Mouse (Mus musculus): ENCODE results near the gene Tmcc3.

Tmcc3 gene

DNA sequence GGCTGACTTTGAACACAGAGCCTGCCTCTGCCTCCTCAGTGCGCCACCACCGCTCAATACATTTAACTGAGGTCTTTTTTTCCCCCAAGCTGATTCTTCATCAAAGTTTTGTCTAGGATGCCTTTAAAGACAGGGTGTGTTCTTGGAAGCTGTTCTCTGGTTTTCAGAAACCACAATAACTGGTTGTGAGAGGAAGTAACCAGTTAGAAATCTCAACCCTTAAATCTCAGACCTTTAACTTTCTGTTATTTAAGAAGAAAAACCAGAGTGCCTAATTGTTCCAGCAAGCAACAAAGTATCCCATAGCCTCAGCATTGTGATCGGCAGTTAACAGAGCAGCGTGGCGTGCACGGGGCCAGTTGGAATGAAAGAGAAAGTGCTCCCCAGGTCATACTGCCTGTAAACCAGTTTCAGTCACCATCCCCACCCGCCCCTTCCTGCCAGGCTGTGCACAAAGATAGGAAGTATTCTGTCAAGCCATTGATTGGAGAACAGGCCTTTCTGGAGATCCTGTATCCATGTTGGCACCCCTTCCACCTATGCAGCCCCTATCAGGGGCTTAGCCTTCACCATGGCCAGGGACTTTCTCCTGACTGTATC, 240.3 kb downstream of the Tmcc3 start:
- DNase-seq = no peak

DNA sequence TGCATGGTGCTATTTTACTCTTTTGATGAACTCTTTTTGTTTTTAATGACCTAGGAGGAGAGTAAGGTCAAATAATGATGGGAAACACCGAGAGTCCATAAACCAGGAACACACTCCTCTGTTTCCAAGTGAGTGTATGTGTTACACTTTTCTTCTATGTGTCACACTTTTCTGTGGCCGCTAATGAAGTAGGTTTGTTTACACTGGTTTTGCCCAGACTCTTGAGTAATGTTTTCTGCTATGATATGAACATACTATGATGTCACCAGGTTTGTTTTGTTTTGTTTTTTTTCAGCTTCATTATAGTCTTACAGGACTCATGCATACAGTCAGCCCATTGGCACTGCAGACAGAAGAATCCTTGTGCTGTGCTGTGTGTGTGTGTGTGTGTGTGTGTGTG, 243.6 kb downstream of the Tmcc3 start:
- DNase-seq = no peak

DNA sequence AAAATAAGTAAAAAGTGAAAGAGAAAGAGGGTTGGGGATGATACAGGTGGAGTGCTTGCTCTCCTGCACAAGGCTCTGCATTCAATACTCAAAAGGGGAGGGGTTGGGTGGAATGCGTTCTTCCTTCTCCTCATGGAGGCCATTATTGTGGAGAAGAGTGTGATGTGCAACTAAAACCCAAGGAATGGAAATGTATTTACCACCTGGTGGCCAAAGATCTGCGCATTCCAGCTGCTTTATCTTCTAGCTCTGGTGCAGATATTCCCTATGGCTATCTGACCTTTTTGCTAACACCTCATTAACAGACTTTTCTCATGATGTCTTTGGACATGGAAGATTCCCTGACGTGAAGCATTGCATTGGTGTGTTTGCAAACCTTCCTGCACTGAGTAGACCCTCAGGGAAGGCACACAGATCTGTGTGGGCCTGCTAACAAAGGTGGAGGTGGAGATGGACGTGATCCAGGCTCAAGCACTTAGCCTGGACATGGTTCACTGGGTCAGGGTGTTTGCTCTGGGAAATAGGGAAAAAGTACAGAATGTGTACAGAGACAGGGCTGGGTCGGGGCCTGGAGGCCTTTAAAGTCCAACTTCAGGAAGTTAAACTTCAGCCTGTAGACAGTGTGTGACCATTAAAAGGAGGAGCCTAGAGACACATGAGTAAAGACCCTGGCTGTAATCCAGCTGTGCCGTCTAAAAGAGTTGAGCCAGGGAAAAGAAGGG, 245.8 kb downstream of the Tmcc3 start:
- DNase-seq = no peak

DNA sequence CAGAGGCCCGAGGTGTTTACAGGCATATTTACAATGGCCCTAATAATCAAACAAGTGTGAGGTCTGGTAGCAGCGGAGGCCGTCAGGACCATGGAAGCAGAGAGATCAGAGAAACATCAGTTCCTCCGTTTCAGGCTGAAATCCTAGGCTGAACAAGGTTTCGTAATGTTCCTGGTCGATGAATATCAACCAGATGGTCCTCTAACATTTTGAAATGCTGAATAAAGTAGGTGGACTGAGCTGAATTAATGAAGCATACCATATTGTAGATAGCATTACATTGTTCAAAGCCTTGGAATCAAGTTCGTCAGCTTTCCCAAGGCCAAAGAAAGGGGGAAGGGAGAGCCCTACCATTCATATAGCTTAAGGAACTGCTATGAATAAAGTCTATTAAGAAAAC, 247.1 kb downstream of the Tmcc3 start:
- no peak for DNase-seq

DNA sequence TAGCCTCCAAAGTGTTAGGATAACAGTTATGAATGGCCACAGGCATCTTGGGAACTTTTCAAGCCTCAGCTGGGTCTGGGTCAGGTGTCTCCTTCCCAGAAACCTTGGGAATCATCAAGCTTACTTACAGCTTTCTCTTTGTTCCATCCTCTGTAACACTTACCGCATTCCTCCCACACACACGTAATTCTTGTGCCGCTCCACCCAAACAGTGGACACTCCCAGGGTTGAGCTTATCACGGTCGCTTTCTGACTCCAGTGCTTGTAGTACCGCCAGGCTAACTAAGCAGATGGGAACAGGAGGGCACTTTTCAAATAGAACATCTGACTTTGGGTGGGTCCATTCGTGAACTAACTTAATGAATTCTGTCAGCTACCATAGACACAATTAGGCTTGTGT, 249.6 kb downstream of the Tmcc3 start:
- DNase-seq = no peak

DNA sequence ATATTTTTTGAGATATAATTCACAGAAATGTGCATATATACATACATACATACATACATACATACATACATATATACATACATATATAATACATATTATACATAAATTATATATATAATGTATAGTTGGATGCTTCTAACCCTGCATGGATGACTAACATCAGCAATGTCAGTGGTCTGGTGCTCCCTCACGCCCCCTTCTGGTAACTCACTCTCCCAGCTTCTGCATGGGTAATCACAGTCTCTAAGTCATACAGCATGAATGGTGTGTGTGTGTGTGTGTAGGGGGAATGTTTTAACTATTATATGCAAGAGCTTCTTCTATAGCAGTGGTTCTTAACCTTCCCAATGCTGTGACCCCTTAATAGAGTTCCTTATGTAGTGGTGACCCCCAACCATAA, 250.4 kb downstream of the Tmcc3 start:
- DNase-seq = peak; percentile 67 to 71

DNA sequence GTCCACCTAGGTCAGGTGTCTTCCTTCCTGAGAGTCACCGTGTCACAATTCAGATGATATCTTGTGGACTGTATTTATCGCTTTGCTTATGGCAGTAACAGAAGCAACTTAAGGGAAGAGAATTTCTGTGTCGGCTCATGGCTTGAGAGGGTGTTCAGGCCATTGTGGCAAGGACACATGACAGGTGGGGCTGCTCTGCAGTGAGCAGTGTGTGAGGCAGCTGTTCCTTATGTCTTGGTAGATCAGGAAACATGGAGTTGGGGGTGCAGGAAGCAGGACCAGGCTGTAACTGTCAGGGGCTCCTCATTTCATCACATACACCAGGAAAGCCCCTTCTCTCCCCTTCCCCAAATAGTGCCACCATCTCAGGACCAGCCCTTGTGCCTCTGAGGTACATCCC, 251.2 kb downstream of the Tmcc3 start:
- no peak for DNase-seq

DNA sequence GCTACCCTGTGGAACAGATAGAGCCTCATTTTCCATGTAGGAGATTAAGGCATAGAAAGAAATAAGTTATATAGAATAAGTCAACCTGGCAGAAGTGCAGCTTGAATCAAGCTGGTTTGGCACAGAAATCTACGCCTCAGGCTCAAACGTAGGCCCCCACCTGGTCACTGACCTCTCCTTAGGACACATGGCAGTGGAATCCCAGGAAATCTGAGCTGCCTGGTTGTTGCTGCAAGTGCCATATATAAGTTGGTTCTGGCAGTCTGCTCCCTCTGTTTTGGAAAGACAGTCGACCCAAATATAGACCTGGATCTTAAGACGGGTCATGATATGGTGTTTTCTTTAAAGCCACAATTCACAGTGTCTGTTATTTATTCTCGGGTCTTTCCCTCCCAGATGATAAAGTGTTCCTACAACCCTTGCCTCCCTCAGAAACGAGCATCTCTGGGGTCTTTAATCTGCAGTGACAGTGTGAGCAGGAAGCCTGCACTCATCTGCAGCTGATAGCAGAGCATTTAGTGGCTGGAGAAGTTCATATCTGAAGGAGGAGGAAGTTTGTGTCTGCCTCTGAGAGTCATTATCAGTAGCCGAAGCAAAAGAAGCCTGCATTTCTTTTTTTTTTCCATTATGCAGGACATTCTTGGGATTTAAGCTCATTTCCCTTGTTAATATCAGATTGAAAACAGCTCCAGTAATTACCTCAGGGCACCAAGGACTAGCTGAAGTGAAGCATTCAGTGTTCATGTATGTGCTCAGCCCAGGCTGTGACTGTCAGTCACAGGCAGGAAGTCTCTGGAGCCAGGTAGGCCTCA, 253.9 kb downstream of the Tmcc3 start:
- no peak for DNase-seq

DNA sequence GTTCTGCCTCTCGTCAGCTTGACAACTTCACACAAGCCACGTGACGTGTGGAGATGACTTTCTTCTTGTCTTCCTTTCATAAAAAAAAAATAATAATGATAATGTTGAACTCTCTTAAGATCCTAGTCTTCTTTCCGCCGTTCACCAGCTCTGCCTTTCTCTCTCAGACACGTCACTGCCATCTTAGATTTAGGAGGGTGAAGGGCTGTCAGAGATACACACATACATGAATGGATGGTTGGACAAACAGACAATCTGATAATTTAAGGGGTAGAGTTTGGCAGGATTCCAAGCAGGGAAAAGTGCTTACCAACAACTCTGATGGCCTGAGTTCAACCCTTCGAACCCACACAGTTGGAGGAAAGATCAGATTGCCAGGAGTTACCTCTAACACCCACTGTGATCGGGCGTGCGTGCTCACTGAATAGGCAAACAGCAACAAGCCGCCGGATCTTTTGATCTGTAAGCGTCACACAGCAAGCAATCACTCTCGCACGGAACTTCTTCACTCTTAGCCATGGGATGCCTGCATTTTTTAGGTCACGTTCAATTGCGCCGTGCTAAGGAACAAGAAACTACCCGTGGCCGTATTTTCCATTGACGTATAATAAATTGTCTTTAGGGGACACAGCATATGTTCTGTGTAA, 254.6 kb downstream of the Tmcc3 start:
- peak; percentile 26 to 37 for DNase-seq

DNA sequence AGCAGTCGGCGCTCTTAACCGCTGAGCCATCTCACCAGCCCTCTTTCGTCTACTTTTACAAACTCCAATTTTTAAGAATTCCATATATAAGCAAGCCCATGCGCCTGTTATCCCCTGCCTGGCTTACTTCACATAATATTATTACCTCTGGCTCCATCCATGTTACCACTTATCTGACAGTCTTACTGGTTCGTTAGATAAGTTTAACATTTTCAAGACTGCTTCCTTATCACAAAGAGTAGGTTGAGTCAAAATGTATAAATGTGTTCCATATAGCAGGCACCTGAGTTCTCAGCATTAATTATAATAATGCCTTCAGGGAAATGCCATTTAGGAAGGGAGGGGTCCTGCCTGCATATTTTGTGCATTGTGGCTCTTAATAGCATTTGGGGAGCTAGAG, 255.5 kb downstream of the Tmcc3 start:
- no peak for DNase-seq

DNA sequence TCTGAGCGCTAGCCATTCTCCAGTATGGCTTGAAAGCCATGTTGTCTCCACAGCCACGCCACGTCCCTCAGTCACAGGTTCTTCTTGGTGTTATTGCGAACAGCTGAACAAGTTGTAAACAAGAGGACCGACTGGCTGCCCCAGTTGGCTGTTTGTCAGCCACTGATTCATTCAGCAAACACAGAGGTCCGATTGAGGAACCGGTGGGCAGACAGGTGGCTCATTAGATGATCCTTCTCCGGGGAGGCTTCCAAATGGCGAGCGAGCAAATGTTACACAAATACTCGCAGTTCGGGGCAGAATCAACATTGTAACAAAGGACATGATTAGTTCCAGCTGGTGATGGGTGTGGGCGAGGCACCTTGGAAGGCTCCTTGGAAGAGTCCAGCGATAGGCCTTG, 256.2 kb downstream of the Tmcc3 start:
- DNase-seq = peak; percentile 66

DNA sequence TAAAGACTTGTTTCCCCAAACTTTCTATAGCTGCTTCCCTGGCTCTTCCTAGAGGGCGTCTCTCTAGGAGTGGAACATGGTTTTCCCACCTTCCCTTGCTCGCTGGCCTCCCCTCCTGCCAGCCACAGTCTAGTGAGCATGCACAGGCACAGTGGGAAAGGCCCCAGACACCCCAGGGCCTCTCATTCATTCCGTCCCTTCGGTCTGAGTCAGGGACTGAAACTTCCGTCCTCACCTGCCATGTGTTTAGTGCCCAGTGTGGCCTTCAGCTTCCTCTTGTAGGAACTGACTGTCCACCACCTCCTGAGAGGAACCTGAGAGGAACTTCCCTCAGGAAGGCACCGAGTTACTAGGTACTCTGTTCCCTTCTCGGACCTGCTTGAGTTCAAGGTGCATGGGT, 257.1 kb downstream of the Tmcc3 start:
- DNase-seq = no peak

DNA sequence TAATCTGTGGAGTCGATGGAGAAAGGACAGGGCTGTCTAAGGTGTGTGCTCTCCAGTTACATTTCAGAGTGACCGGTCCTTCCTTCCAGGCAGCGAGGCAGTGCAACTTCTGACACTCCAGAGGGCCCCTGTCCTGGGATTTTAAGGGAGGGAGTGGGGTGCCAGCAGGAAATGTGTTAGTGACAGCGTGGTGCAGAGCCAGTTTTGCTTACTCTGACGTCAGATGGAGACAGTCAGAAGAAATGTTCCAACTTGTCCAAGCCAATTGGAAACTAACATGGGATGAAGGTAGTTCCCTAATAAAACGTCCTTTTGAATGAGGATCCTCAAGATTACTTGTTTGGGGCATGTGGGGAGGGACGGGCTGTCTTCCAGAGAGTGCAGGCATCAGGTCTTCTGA, 258.0 kb downstream of the Tmcc3 start:
- no peak for DNase-seq

DNA sequence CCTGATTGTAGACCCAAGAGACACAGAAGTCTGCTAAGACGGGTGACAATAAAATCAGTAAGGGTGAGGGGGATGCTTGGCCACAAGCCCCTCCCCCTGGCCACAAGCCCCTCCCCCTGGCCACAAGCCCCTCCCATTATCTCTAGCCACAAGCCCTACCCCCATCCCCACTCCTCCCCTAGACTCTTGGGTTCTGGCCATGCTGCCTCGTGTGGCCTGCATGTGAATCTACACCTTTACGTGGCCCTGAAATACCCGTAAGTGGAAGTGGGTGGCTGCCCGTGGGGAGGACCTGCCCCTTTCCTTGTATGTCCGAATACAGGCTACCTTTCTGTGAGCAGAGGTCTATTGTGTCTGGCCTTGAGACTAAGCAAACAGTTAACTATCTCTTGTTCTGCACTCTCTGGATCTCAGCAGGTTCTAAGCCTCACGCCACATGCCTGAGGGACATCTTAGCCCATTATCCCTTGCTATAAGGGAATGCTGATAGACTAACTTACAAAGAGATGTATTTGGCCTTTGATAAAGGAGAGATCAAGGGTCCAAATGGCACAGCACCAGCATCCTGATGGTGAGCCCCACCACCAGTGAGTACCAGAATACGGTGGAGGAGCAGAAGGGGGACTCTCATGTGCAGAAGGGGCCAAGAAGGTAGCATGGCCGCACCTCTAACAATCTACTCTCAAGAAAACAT, 260.3 kb downstream of the Tmcc3 start:
- peak in 1 of 2 experiments; percentile 39 for DNase-seq

DNA sequence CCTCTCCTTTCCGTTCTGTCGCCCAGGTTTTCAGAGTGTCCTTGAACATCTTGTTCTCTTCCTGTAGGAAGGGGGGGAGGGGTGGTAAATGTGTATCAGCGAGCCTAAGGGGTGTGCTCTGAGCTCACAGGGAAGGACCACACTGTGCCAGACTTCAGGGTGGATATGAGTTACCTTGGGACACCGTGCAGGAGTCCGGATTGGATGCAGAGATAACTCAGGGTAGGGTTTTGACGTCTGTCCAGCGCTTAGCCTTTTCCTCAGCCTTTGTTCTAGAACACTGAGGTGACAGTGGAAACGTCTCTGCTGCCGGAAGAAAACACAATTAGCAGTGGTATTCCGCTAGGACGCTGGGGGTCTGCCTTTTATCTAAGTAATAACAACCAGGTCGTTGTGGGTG, 261.0 kb downstream of the Tmcc3 start:
- peak in 1 of 2 experiments; percentile 34 for DNase-seq

DNA sequence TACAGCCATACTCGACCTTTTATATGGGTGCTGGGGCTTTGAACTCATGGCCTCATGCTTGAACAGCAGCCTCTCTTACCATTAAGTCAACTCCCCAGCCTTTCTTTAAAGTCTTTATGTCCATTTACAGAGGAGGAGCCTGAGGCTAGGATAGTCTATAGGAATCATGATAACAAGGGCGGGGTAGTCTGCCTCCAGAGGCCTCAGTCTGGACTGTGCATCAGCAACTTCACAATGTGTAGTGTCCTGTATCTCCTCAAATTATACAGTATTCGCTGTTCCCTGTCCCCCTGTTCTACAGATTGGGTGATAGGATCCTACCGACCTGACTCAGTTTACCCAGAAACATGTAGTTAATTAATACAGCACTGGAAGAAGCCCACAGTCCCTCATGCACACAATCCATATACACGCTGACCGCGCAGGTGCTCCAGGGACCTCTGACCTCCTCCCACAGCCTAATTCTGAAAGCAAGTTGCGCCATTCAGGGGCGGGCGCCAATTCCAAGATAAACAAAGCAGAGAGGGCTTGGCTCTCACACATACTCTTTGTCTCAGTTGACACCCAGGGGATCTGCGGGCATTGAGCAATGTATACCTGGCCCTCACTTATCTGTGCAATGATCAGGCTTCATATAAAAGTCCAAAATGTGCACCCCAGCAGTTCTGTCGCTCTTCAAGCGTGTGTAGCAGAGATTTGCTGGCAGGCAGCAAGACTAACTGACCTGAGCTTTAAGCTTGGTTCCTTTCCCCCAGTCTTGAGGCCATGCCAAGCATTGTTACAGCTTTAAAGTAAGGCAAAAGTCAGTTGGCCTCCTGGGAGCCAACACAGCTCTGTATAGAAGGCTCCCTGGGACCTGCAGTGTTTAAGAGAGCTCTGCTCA, 262.9 kb downstream of the Tmcc3 start:
- no peak for DNase-seq

DNA sequence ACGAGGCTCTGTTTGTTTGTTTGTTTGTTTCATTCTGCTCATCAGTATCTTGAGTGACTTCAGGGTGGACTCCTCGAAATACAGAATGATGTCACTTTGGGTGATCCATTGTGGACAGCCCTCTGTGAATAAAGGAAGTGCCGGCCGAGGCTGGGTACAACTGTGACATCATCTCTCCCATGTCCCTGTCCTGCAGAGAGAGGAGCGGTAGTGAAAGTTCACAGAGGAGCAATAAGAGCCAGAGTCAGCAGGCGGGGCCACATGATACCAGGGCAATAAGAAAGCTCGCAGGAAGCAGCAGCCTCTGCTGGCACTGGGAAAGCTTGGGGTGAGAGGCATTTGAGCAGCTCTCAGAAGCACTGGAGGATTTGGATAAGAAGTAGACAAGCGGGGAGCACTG, 264.2 kb downstream of the Tmcc3 start:
- DNase-seq = no peak

DNA sequence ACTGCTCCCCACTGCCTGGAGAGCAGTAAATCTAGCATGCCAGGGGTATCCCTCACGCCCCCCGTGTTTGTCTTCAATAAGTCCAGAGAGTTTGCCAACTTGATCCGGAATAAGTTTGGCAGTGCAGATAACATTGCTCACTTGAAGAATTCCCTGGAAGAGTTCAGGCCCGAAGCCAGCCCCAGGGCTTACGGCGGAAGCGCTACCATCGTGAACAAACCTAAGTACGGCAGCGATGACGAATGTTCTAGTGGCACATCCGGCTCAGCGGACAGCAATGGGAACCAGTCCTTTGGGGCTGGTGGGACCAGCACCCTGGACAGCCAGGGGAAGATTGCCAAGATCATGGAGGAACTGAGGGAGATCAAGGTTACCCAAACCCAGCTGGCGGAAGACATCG, 267.1 kb downstream of the Tmcc3 start:
- no peak for DNase-seq

DNA sequence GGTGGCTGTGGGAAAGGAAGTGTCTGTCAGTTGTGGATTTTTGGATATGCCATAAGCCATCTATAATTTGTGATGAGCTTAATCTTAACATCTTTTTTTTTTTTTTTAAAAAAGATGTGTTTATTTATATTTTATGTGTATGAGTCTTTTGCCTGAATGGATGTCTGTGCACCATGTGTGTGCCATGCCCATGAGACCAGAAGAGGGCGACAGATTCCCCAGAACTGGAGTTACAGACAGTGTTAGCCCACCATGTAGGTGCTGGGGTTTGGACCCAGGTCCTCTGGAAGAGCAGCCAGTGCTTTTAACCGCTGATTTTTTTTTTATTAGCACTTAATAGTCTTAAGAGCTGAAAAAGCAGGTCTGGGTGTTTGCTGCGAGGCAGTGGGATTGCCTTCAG, 269.6 kb downstream of the Tmcc3 start:
- DNase-seq = no peak

DNA sequence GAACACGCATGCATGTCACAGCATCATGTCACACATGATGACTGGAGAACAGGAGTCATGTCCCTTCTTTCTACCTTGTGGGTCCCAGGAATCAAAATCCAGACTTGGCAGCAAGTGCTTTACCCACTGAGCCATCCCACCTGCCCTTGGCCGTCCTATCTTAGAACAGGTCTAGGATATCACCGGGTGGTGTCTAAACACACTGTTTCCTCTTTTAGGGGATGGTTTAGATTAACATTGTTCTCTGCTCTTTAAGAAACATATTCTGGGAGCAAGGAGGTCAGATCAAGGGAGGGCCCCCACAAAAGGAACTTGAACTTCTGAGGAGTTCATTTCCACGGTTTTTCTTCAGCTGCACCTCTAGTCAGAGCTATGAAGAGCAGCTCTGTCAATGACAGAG, 272.0 kb downstream of the Tmcc3 start:
- DNase-seq = no peak

DNA sequence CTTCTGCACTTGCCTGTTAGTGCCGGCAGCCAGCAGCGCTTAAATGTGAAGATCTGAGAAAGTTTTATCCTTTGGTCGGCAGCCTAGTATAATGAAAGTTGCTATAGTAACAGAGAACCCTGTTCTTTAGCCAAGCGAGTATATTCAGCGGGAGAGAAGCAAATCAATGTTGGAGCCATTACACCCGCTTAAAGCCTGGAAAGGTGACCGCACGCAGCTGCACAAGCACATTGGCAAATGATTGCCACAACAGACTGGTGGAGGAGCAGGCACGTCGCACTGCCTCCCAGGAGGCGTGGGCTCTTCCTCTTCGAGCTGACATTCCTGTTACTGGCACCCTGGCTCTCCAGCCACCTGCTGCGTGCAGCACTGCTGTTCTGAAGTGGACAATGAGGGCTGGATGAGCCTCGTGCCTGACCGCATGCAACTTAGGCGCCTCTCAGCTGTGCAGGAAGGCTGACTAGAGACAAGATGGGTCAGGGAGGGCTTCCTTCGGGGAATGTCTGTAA, 273.2 kb downstream of the Tmcc3 start:
- peak; percentile 44 to 58 for DNase-seq

DNA sequence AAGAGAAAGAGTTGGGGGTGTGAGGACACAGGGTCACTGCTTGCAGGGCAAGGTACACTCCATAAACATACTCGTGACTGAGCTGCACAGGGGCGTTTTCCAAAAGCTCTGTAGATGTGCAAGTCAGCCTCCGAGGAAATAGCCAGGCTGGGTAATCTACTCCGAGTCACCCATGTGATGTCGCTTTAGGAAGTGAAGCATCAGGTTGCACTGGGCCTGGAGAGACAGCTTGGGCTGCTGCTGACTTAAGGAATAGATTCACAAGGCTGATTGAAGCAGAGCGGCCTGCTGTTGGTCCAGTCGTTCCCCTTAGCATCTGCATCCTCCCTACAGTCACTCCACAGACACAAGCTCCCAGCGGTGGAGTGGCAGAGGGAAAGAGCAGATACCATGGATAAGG, 274.1 kb downstream of the Tmcc3 start:
- DNase-seq = no peak
